Mouse (Mus musculus): ENCODE data around the gene Syt2.

The Syt2 gene

DNA sequence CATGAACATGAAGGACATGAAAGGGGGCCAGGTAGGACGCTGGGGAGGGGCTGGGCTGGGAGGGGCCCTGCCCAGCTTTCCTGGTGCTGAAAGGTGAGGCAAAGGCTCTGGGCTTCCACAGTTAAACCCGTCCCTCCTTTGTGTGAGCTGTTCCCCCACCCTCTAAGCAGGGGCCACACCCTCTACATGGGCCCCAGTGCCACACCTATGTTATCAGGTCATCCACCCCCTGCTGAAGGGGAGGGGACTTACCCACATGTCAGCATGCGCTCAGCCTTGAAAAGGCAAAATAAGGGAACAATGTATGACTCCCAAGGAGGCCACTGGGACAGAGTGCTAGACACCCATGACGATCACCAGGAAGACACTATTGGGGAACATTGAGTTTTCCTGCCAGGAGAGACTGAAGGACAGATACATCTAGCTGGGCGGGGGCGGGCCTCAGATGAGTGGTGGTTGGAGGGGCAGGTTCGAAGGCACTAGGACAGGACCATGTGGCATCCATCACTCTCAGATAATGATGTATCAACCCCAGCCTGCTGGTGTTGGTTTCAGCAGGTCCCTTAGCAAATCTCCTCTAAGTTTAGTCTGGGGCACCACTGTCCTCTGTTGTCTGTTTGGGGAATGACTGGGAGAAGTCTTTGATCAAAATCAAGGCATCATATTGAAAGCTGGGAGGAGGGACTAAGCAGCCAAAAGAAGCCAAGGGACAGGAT is 95.6 kb downstream of the Syt2 start:
- no peak for DNase-seq (ENCODE audit: low spot score in 2 of 2)

GRCm38 (mm10) chr1:134745648-134746047 is 99.2 kb downstream of the Syt2 start:
- no peak for DNase-seq (ENCODE audit: low spot score in 2 of 2)

GRCm38 (mm10) chr1:134747236-134748174 is 101.0 kb downstream of the Syt2 start:
- peak in 1 of 2 experiments; percentile 44 for DNase-seq (ENCODE audit: low spot score in 2 of 2)

DNA sequence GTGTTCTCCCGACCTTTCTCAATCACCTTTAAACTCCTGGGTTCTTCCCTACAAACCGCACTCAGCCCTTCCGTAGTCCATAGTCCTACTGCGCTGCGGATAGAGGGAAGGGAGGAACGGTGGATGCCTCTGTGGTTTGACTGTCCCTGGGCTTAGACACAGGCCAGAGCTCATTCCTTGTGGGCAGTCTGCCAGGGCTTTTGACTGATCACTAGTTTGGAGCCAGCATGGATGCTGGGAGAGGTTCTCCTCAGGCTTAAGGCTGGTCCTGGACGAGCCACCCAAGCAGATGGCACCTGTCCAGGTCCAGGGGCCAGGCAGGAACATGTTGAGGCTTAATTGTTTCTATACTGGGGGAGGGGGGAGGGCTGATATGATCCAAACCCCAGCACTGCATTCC is 103.4 kb downstream of the Syt2 start:
- no peak for DNase-seq (ENCODE audit: low spot score in 2 of 2)

- DNase-seq (ENCODE audit: low spot score in 2 of 2), result no peak
Measured at GRCm38 (mm10) chr1:134752447-134752846, 106.0 kb downstream of the Syt2 start.

- DNase-seq (ENCODE audit: low spot score in 2 of 2), result peak; percentile 69 to 80
Measured at GRCm38 (mm10) chr1:134753751-134754630, 107.5 kb downstream of the Syt2 start.

DNA sequence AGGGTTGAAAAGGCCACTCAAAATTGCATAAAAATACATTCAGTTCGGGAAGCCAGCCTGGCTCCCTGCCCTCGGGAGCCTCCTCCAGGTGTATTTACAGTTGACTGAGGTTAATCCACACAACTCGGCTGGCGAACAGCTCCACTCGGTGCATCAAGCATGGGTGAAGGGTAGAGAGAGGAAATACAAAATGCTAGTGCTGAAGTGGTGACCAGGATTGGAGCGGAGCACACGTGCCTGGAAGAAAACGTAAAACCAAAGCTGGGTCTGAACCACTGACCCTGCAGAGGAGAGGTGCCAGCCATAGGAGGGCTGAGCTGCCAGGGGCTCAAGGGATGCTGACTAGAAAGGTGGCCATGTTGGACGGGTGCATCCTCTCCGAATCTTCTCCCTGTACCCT is 108.3 kb downstream of the Syt2 start:
- DNase-seq (ENCODE audit: low spot score in 2 of 2), result no peak

DNA sequence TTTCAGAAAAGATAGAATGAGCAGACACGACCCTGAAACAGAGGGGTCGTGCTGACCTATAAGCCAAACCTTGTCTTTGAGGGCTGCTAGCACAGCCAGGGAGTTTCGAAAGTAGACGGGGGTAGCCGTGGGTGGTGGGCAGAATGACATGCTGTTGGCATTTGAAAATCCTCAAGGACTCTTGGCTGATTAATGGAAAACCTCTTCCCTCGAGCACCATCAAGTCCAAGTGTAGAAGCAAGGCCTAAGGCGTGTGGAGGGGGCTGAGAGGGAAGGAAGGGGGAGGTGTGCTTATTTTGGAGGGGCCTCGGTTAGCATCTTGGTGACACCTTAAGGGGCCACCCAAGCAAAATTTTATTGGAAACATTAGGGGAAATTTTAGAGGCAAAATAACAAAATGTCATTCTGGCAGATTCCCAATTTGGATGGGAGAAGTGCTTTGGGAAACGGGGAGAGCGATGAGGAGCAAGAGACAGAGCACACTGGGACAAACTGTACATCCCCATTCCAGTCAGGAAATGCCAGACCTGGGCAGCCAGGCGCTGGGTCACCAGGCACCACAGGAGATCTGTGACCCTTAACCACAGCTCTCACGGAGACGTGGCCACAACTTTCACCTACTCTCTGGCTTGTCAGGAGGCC is 109.2 kb downstream of the Syt2 start:
- no peak for DNase-seq (ENCODE audit: low spot score in 2 of 2)

DNA sequence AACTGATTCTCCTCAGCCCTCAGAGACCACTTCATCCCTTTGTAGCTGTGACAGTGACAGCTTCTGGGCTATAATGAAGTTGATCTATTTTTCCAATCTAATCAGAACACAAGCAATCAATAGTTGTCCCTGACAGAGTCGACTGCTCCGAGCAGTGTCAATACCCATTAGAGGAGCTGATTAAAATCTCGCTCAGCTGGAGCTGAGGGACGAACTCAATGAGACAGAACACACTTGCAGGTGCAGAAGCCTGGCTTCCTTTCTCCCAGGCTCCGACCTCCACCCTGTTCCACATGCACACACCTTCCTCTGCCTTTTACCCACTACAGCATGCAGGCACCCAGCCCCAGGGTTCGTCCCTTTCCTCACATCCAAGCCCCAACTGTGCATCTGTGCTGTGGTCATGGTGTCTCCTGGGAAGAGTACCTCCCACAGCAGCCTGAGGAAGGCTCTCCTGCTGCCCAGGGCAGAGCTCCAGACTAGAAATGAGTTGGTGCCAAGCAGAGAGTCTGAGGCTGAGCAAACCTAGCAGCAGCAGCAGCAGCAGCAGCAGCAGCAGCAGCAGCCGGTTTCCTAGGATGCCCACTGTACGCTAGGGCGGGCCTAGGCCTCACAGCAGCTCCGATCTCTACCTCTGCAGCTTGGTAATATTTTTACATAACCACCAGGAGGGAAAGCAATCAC is 109.9 kb downstream of the Syt2 start:
- DNase-seq (ENCODE audit: low spot score in 2 of 2), result no peak

DNA sequence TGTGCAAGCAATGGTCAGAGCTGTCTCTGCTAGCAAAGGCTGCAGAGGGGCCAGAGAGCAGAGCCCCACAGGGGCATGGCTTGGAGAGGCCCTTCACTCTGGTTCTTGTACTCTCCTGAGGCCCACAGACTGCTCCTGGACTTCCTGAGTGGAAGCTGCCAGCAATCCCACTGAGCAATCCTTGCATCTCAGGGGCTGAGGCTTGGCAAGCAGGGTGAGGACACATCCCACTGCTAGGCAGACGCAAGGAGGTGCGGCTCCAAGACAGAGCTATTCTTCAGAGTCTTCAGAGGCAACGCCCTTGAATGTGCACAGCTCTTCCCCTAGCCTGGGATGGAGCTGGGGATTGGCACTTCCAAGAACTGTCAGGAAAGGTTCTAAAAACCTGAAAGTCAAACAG is 110.8 kb downstream of the Syt2 start:
- no peak for DNase-seq (ENCODE audit: low spot score in 2 of 2)

DNA sequence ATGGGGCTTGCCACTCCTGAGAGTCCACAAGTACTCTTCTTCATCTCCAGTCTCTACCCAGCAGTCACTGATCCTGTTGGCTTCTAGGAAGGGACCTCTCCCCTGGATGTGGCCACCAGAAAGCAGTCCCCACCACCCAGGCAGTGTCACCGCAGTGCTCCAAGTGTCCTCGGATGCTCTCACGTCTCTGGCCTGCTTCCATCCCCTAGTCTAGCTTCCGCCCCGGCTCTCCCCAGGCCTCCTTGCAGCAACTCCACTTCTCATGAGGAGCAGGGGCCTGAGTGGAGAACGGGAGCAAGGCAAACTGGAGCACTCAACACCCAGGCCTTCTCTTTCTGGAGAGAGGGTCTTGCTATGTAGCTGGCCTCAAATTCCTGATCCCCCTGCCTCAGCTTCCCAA is 112.7 kb downstream of the Syt2 start:
- DNase-seq (ENCODE audit: low spot score in 2 of 2), result peak in 1 of 2 experiments; percentile 57

GRCm38 (mm10) chr1:134760642-134761041 is 114.2 kb downstream of the Syt2 start:
- no peak for DNase-seq (ENCODE audit: low spot score in 2 of 2)

- no peak for DNase-seq (ENCODE audit: low spot score in 2 of 2)
Measured at GRCm38 (mm10) chr1:134761534-134761933, 115.1 kb downstream of the Syt2 start.

DNA sequence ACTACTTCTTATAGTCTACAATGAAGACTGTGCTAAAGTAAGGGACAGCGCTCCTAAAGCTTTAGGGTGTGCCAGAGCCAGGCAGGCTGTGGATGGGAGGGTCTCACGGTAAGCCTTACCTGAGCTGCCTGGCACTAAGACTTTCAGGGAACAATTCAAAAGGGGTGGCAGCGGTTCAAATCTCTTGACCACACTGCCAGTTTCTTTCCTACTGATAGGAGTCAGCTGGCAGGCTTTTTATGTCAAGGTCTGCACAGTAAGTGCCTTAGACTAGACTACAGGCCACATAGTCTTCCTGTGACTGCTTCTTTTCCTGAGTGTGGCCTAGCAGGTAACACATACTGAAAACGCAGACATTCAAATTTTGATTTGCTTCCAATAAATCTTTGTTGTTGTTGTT is 116.8 kb downstream of the Syt2 start:
- no peak for DNase-seq (ENCODE audit: low spot score in 2 of 2)

GRCm38 (mm10) chr1:134763776-134764438 is 117.4 kb downstream of the Syt2 start:
- no peak for DNase-seq (ENCODE audit: low spot score in 2 of 2)

GRCm38 (mm10) chr1:134764831-134765458 is 118.5 kb downstream of the Syt2 start:
- no peak for DNase-seq (ENCODE audit: low spot score in 2 of 2)

- no peak for DNase-seq (ENCODE audit: low spot score in 2 of 2)
Measured at GRCm38 (mm10) chr1:134766448-134766847, 120.0 kb downstream of the Syt2 start.

DNA sequence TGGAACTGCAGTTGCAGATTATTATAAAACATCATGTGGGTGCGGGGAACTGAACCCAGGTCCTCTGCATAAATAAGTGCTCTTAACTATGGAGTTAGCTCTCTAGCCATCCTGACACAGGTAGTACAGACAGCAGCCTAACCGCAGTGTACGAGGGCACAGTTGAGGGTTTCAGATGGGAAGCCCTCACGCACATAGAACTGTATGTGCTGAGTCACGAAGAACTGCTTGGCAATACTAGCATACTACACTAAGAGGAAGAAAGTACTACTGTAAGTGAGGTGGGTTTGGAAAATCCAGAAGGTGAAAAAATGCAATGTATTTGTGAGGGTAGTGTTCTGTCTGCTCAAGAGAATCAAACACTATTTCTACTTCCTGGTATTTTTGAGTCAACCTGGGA is 123.8 kb downstream of the Syt2 start:
- DNase-seq (ENCODE audit: low spot score in 2 of 2), result no peak

DNA sequence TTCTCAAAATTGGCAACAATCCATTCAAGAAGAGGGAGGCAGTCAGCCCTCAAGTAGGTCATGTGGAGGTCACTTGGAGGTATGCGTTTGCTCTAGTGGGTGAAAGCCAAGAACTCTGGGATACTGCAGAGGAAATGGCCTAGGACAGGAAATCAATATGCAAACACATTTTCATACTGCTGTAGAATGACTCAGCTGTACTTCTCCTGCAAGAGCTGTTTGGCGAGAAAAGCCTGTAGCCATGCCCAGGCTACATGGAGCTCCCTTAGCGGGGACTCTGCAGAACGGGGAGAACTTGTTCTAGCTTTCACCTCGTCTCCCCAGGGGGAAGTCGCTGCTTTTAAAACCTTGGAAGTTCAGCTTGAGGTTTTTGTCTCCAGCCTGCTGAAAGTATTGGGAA is 124.9 kb downstream of the Syt2 start:
- DNase-seq (ENCODE audit: low spot score in 2 of 2), result peak; percentile 73 to 84

- DNase-seq (ENCODE audit: low spot score in 2 of 2), result no peak
Measured at GRCm38 (mm10) chr1:134771999-134772398, 125.5 kb downstream of the Syt2 start.
